Mouse (Mus musculus) lung, postnatal 0 days (tissue): ENCODE data around the gene Tufm. TPM values are rescaled to one million over a fixed set of nuclear protein-coding genes. Genes with fewer than 3 reads are reported as not detected.

Source experiments
- ATAC-seq: fragments of 200-750 bp; cut with Nextera tagmentation; 2 replicates; pipeline ENCODE4 v1.8.0; 2017; ENCODE audit warnings: moderate library complexity
- DNase-seq: peaks from one replicate; pipeline ENCODE4 v3.0.0-alpha.2; 2016; ENCODE audit warnings: low spot score
- H3K27ac ChIP-seq: fragments of 300-500 bp; sonication (generic); 2 replicates; pipeline ENCODE4 v1.5.1; 2014; ENCODE audit warnings: antibody characterized with exemption, mild to moderate bottlenecking, low read length, mixed read lengths
- H3K27me3 ChIP-seq: fragments of 300-500 bp; sonication (generic); replicated peaks from 2 replicates; pipeline ENCODE4 v1.6.1; 2014; ENCODE audit warnings: low read length, mixed read lengths; ENCODE audit not compliant: insufficient read depth
- H3K36me3 ChIP-seq: fragments of 300-500 bp; sonication (generic); 2 replicates; pipeline ENCODE4 v1.6.1; 2014; ENCODE audit warnings: low read length, mixed read lengths; ENCODE audit not compliant: insufficient read depth
- H3K4me1 ChIP-seq: fragments of 300-500 bp; sonication (generic); 2 replicates; pipeline ENCODE4 v1.6.1; 2014; ENCODE audit warnings: antibody characterized with exemption, low read depth, low read length, mixed read lengths; ENCODE audit not compliant: insufficient read depth
- H3K4me2 ChIP-seq: fragments of 300-500 bp; sonication (generic); replicated peaks from 2 replicates; pipeline ENCODE4 v1.6.1; 2014; ENCODE audit warnings: low read depth, mild to moderate bottlenecking, low read length, moderate library complexity, mixed read lengths
- H3K4me3 ChIP-seq: fragments of 300-500 bp; sonication (generic); 2 replicates; pipeline ENCODE4 v1.5.1; 2014; ENCODE audit warnings: low read depth, low read length
- H3K9ac ChIP-seq: fragments of 300-500 bp; sonication (generic); replicated peaks from 2 replicates; pipeline ENCODE4 v1.6.1; 2014; ENCODE audit warnings: low read depth, mild to moderate bottlenecking
- H3K9me3 ChIP-seq: fragments of 300-500 bp; sonication (generic); 2 replicates; pipeline ENCODE4 v1.6.1; 2016; ENCODE audit warnings: low read length, mixed read lengths
- CTCF ChIP-seq: IDR thresholded peaks from 2 replicates; pipeline ENCODE4 v1.5.1; 2016; ENCODE audit warnings: antibody characterized with exemption, mild to moderate bottlenecking
- EP300 ChIP-seq: IDR thresholded peaks from 2 replicates; pipeline ENCODE4 v1.6.1; 2016; ENCODE audit warnings: antibody characterized with exemption, mild to moderate bottlenecking, control low read depth
- WGBS: fragments of 180-500 bp; shearing (Covaris S2); extraction: QIAGEN DNeasy Blood & Tissue Kit; methylation state at CpG from one replicate; pipeline ENCODE4 v1.1.7; 2014; 5-methylcytosine and 5-hydroxymethylcytosine counted together
- polyA plus RNA-seq: library from polyadenylated mRNA; unstranded; fragments of >200 nt; fragmentation: Nextera tagmentation; extraction: Ambion mirVana; gene quantifications from 2 replicates; pipeline ENCODE4 v1.2.1, GENCODE M21; 2015

Tufm gene
- polyA plus RNA-seq, 1 experiment from 2014 or later: 47.3 TPM

GRCm38 (mm10) chr7:126491005-126491404 is 3.8 kb downstream of the Tufm start:
- WGBS: 77% methylated on average over 1 of the region's 1 CpGs
- H3K27me3 ChIP-seq: no peaks in the 10 kb centered on the region
- H3K4me1 ChIP-seq: no peaks in the 10 kb centered on the region; the same call in 1 of the 2 replicates
- H3K9ac ChIP-seq: no peak overlapping the region
- H3K9me3 ChIP-seq: no peaks in the 10 kb centered on the region
- H3K36me3 ChIP-seq: peaks cover 52% of the 10 kb centered on the region
- DNase-seq (no peak), ATAC-seq (no peak)
- TF ChIP-seq CTCF: no peak
- TF ChIP-seq EP300: no peak
- no peak overlapping the region for H3K27ac ChIP-seq
- H3K4me3 ChIP-seq: no peak overlapping the region
- no peak overlapping the region for H3K4me2 ChIP-seq

GRCm38 (mm10) chr7:126491973-126492372 is 4.8 kb downstream of the Tufm start:
- TF ChIP-seq EP300 (no peak), CTCF (no peak)
- WGBS: 54% methylated on average over 11 of the region's 11 CpGs
- H3K27me3 ChIP-seq: no peaks in the 10 kb centered on the region
- H3K36me3 ChIP-seq: peaks cover 61% of the 10 kb centered on the region
- H3K4me3 ChIP-seq: no peak overlapping the region
- H3K4me1 ChIP-seq: no peaks in the 10 kb centered on the region
- no peaks in the 10 kb centered on the region for H3K9me3 ChIP-seq
- DNase-seq (no peak), ATAC-seq (no peak)
- no peak overlapping the region for H3K9ac ChIP-seq
- no peak overlapping the region for H3K4me2 ChIP-seq
- H3K27ac ChIP-seq: no peak overlapping the region

GRCm38 (mm10) chr7:126494120-126494519 is 7.0 kb downstream of the Tufm start:
- no peak for ATAC-seq
- Histone ChIP-seq H3K9ac (no peak overlapping the region), H3K4me2 (no peak overlapping the region), H3K27me3 (no peaks in the 10 kb centered on the region), H3K9me3 (no peaks in the 10 kb centered on the region), H3K4me1 (no peaks in the 10 kb centered on the region), H3K27ac (no peak overlapping the region), H3K4me3 (no peak overlapping the region), H3K36me3 (peaks cover 77% of the 10 kb centered on the region)
- WGBS: 92% methylated on average over 6 of the region's 6 CpGs
- no peak for DNase-seq
- no peak for TF ChIP-seq CTCF
- no peak for TF ChIP-seq EP300

- Histone ChIP-seq H3K4me2 (no peak overlapping the region), H3K4me1 (no peaks in the 10 kb centered on the region), H3K9me3 (no peaks in the 10 kb centered on the region), H3K4me3 (no peak overlapping the region), H3K27me3 (no peaks in the 10 kb centered on the region), H3K36me3 (peaks cover 88% of the 10 kb centered on the region), H3K9ac (no peak overlapping the region), H3K27ac (no peak overlapping the region)
- TF ChIP-seq CTCF: no peak
- no peak for TF ChIP-seq EP300
- WGBS: 90% methylated on average over 5 of the region's 5 CpGs
- DNase-seq: no peak
- no peak for ATAC-seq
Measured at GRCm38 (mm10) chr7:126496475-126496874, 9.3 kb downstream of the Tufm start.

- ATAC-seq: no peak
Measured at GRCm38 (mm10) chr7:126497966-126498365, 10.8 kb downstream of the Tufm start.

DNA sequence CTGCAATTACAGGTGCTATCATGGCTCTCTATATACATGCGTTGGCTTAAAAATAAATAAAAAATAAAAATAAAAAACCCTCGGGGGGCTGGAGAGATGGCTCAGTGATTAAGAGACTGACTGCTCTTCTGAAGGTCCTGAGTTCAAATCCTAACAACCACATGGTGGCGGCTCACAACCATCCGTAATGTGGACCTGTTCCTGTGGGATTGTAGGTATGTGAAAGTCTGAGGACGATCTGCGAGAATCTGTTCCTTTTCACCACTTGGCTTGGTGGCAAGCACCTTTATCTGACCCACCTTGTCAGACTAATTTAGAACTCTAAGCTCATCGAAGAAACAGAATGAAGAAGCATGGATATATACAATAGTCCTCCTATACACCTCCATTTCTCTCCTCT is 12.3 kb downstream of the Tufm start:
- Histone ChIP-seq H3K4me1 (0 out of 2 replicates have a peak, but pooled peaks cover 3% of the 10 kb centered on the region), H3K4me3 (no peak overlapping the region), H3K36me3 (peaks cover 59% of the 10 kb centered on the region), H3K9ac (no peak overlapping the region), H3K27ac (no peak overlapping the region), H3K27me3 (no peaks in the 10 kb centered on the region), H3K9me3 (no peaks in the 10 kb centered on the region), H3K4me2 (no peak overlapping the region)
- TF ChIP-seq CTCF (no peak), EP300 (no peak)
- 95% methylated on average over 7 of the region's 7 CpGs for WGBS
- DNase-seq: no peak
- no peak for ATAC-seq

More at GRCm38 (mm10) chr7:126497966-126498365, 10.8 kb downstream of the Tufm start:
- Histone ChIP-seq H3K36me3 (peaks cover 73% of the 10 kb centered on the region), H3K4me3 (no peak overlapping the region), H3K4me1 (no peaks in the 10 kb centered on the region), H3K4me2 (no peak overlapping the region), H3K9ac (no peak overlapping the region), H3K27ac (no peak overlapping the region), H3K27me3 (no peaks in the 10 kb centered on the region), H3K9me3 (no peaks in the 10 kb centered on the region)
- 90% methylated on average over 12 of the region's 12 CpGs for WGBS
- TF ChIP-seq EP300 (no peak), CTCF (no peak)
- DNase-seq: no peak

GRCm38 (mm10) chr7:126501684-126502022 is 14.5 kb downstream of the Tufm start:
- H3K4me1 ChIP-seq: 0 out of 2 replicates have a peak, but pooled peaks cover 3% of the 10 kb centered on the region
- peaks cover 37% of the 10 kb centered on the region for H3K36me3 ChIP-seq
- peak overlapping the region; percentile 62 for H3K4me2 ChIP-seq
- no peaks in the 10 kb centered on the region for H3K9me3 ChIP-seq
- peak overlapping the region; percentile 93; the same call in 1 of the 2 replicates for H3K9ac ChIP-seq
- ATAC-seq (no peak), DNase-seq (no peak)
- H3K4me3 ChIP-seq: peak overlapping the region; percentile 83
- peak overlapping the region; percentile 99 for H3K27ac ChIP-seq
- no peak for TF ChIP-seq EP300
- TF ChIP-seq CTCF: no peak
- H3K27me3 ChIP-seq: no peaks in the 10 kb centered on the region
- 4% methylated on average over 9 of the region's 9 CpGs for WGBS
